Mouse (Mus musculus): ENCODE measurements around the gene Zfp462.

- TF ChIP-seq CTCF (conservative IDR thresholded peaks at IDR 0.05; ENCODE audit: low read length) (no peak), POU5F1 (IDR thresholded peaks at IDR 0.05; ENCODE audit: borderline replicate concordance, low read length) (no peak), NANOG (IDR thresholded peaks at IDR 0.05; ENCODE audit: borderline replicate concordance, low read length) (no peak)
Measured at GRCm38 (mm10) chr4:55097157-55097556, 152.3 kb downstream of the Zfp462 start.
